Mouse (Mus musculus): ENCODE results near the gene Cdh16. TPM values are rescaled to one million over a fixed set of nuclear protein-coding genes. Genes with fewer than 3 reads are reported as not detected.
A peak's percentile ranks its signal among the peaks of the same experiment; 100 is the strongest.

Gene Cdh16
- polyA plus RNA-seq, 1 experiment = not detected

GRCm38 (mm10) chr8:104602468-104603244 lies 21.5 kb downstream of the Cdh16 start:
- H3K27ac ChIP-seq (ENCODE audit: insufficient read depth, low read length) = no peak overlapping the region
- H3K4me3 ChIP-seq (ENCODE audit: insufficient read depth, low read length) = no peak overlapping the region
- H3K4me1 ChIP-seq (ENCODE audit: control insufficient read depth, insufficient read depth, low read length) = no peaks in the 10 kb centered on the region
- TF ChIP-seq POLR2A (IDR thresholded peaks at IDR 0.05; ENCODE audit: extremely low read depth, insufficient read depth, low read length) = no peak
- peak; percentile 99 for TF ChIP-seq CTCF (IDR thresholded peaks at IDR 0.05; ENCODE audit: extremely low read depth, insufficient read depth, low read length)

- Histone ChIP-seq H3K4me3 (ENCODE audit: insufficient read depth, low read length) (no peak overlapping the region), H3K27ac (ENCODE audit: insufficient read depth, low read length) (no peak overlapping the region), H3K4me1 (ENCODE audit: control insufficient read depth, insufficient read depth, low read length) (no peaks in the 10 kb centered on the region)
- no peak for TF ChIP-seq CTCF (IDR thresholded peaks at IDR 0.05; ENCODE audit: extremely low read depth, insufficient read depth, low read length)
- no peak for TF ChIP-seq POLR2A (IDR thresholded peaks at IDR 0.05; ENCODE audit: extremely low read depth, insufficient read depth, low read length)
Observed at GRCm38 (mm10) chr8:104601941-104602371, 22.2 kb downstream of the Cdh16 start.

- Histone ChIP-seq H3K27ac (ENCODE audit: insufficient read depth, low read length) (no peak overlapping the region), H3K4me3 (ENCODE audit: insufficient read depth, low read length) (no peak overlapping the region), H3K4me1 (ENCODE audit: control insufficient read depth, insufficient read depth, low read length) (no peaks in the 10 kb centered on the region)
- no peak for TF ChIP-seq POLR2A (IDR thresholded peaks at IDR 0.05; ENCODE audit: extremely low read depth, insufficient read depth, low read length)
- TF ChIP-seq CTCF (IDR thresholded peaks at IDR 0.05; ENCODE audit: extremely low read depth, insufficient read depth, low read length) = no peak
Observed at GRCm38 (mm10) chr8:104601386-104601785, 22.8 kb downstream of the Cdh16 start.

- H3K4me1 ChIP-seq (ENCODE audit: control insufficient read depth, insufficient read depth, low read length) = no peaks in the 10 kb centered on the region
- TF ChIP-seq POLR2A (IDR thresholded peaks at IDR 0.05; ENCODE audit: extremely low read depth, insufficient read depth, low read length) (no peak), CTCF (IDR thresholded peaks at IDR 0.05; ENCODE audit: extremely low read depth, insufficient read depth, low read length) (no peak)
Observed at GRCm38 (mm10) chr8:104598496-104598895, 25.7 kb downstream of the Cdh16 start.

GRCm38 (mm10) chr8:104597656-104598055 lies 26.5 kb downstream of the Cdh16 start:
- TF ChIP-seq CTCF (IDR thresholded peaks at IDR 0.05; ENCODE audit: extremely low read depth, insufficient read depth, low read length) (no peak), POLR2A (IDR thresholded peaks at IDR 0.05; ENCODE audit: extremely low read depth, insufficient read depth, low read length) (no peak)
- Histone ChIP-seq H3K27ac (ENCODE audit: insufficient read depth, low read length) (no peak overlapping the region), H3K4me3 (ENCODE audit: insufficient read depth, low read length) (no peak overlapping the region), H3K4me1 (ENCODE audit: control insufficient read depth, insufficient read depth, low read length) (no peaks in the 10 kb centered on the region)

More at GRCm38 (mm10) chr8:104598496-104598895, 25.7 kb downstream of the Cdh16 start:
- H3K4me3 ChIP-seq (ENCODE audit: insufficient read depth, low read length) = no peak overlapping the region
- H3K27ac ChIP-seq (ENCODE audit: insufficient read depth, low read length) = no peak overlapping the region

- peaks cover 2% of the 10 kb centered on the region; the same call in 1 of the 2 replicates for H3K4me1 ChIP-seq (ENCODE audit: control insufficient read depth, insufficient read depth, low read length)
- TF ChIP-seq POLR2A (IDR thresholded peaks at IDR 0.05; ENCODE audit: extremely low read depth, insufficient read depth, low read length) (no peak), CTCF (IDR thresholded peaks at IDR 0.05; ENCODE audit: extremely low read depth, insufficient read depth, low read length) (no peak)
- no peak overlapping the region for H3K4me3 ChIP-seq (ENCODE audit: insufficient read depth, low read length)
- no peak overlapping the region for H3K27ac ChIP-seq (ENCODE audit: insufficient read depth, low read length)
Observed at GRCm38 (mm10) chr8:104595773-104596536, 28.2 kb downstream of the Cdh16 start.

GRCm38 (mm10) chr8:104594611-104595362 lies 29.4 kb downstream of the Cdh16 start:
- Histone ChIP-seq H3K4me1 (ENCODE audit: control insufficient read depth, insufficient read depth, low read length) (peaks cover 2% of the 10 kb centered on the region; the same call in 1 of the 2 replicates), H3K27ac (ENCODE audit: insufficient read depth, low read length) (no peak overlapping the region), H3K4me3 (ENCODE audit: insufficient read depth, low read length) (no peak overlapping the region)
- TF ChIP-seq POLR2A (IDR thresholded peaks at IDR 0.05; ENCODE audit: extremely low read depth, insufficient read depth, low read length) (no peak), CTCF (IDR thresholded peaks at IDR 0.05; ENCODE audit: extremely low read depth, insufficient read depth, low read length) (no peak)

- TF ChIP-seq POLR2A (IDR thresholded peaks at IDR 0.05; ENCODE audit: extremely low read depth, insufficient read depth, low read length) (no peak), CTCF (IDR thresholded peaks at IDR 0.05; ENCODE audit: extremely low read depth, insufficient read depth, low read length) (no peak)
- peaks cover 2% of the 10 kb centered on the region; the same call in 1 of the 2 replicates for H3K4me1 ChIP-seq (ENCODE audit: control insufficient read depth, insufficient read depth, low read length)
Observed at GRCm38 (mm10) chr8:104593536-104594325, 30.5 kb downstream of the Cdh16 start.

More at GRCm38 (mm10) chr8:104593536-104594325, 30.5 kb downstream of the Cdh16 start:
- no peak overlapping the region for H3K4me3 ChIP-seq (ENCODE audit: insufficient read depth, low read length)
- H3K27ac ChIP-seq (ENCODE audit: insufficient read depth, low read length) = no peak overlapping the region

All from cortical plate, adult 2 months (tissue).